Mouse (Mus musculus) liver, embryonic 16.5 days (tissue): ENCODE measurements at regions not wholly inside any gene's neighbourhood (a gene's known extent, or its start where the extent isn't known, plus 50 kb on each side); places are given as distances from the start of the nearest gene placed in this dataset.

Experiments used
- ATAC-seq: fragments of 200-750 bp; cut with Nextera tagmentation; 2 replicates; pipeline ENCODE4 v1.8.0; 2017; ENCODE audit warnings: low read depth, mild to moderate bottlenecking, moderate number of reproducible peaks, moderate library complexity
- H3K27ac ChIP-seq: fragments of 300-500 bp; sonication (generic); 2 replicates; pipeline ENCODE4 v1.5.1; 2014; ENCODE audit warnings: mild to moderate bottlenecking, low read length
- H3K27me3 ChIP-seq: fragments of 300-500 bp; sonication (generic); 2 replicates; pipeline ENCODE4 v1.6.1; 2014; ENCODE audit warnings: low read depth, low read length, mixed read lengths; ENCODE audit not compliant: control insufficient read depth, insufficient read depth
- H3K36me3 ChIP-seq: fragments of 300-500 bp; sonication (generic); 2 replicates; pipeline ENCODE4 v1.6.1; 2014; ENCODE audit warnings: mild to moderate bottlenecking; ENCODE audit not compliant: control insufficient read depth, insufficient read depth
- H3K4me1 ChIP-seq: fragments of 300-500 bp; sonication (generic); 2 replicates; pipeline ENCODE4 v1.6.1; 2014; ENCODE audit warnings: low read depth, low read length, mixed read lengths; ENCODE audit not compliant: control insufficient read depth
- H3K4me2 ChIP-seq: fragments of 300-500 bp; sonication (generic); 2 replicates; pipeline ENCODE4 v1.6.1; 2014; ENCODE audit warnings: low read depth, low read length, mixed read lengths
- H3K4me3 ChIP-seq: fragments of 300-500 bp; sonication (generic); 2 replicates; pipeline ENCODE4 v1.5.1; 2014; ENCODE audit warnings: low read depth, mild to moderate bottlenecking, low read length
- H3K9ac ChIP-seq: fragments of 300-500 bp; sonication (generic); 2 replicates; pipeline ENCODE4 v1.6.1; 2014; ENCODE audit warnings: low read depth, low read length
- H3K9me3 ChIP-seq: fragments of 300-500 bp; sonication (generic); replicated peaks from 2 replicates; pipeline ENCODE4 v1.6.1; 2016; ENCODE audit warnings: low read length; ENCODE audit not compliant: control insufficient read depth
- WGBS: fragments of 180-500 bp; shearing (Covaris S2); extraction: QIAGEN DNeasy Blood & Tissue Kit; methylation state at CpG from one replicate; pipeline ENCODE4 v1.1.7; 2014; ENCODE audit not compliant: insufficient replicate concordance; 5-methylcytosine and 5-hydroxymethylcytosine counted together

DNA sequence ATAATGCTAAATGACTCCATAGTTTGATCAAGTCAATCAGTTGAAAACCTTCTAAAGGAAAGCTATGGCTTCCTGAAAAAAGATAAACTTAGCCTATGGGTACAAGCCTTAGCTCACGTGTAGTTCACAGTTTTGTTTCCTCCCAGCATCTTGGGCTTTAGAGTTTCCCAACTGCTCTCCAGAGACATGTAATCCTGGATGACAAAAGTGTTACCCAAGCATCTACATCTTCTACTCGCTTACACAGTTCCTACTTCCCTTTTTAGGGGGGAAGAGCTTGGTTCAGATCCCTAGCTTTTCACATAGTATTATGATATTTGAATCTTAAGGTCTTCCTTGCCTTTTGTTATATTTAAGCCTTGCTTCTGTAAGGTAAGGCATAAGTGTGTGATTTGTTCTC is 157.5 kb upstream of the Brinp3 start:
- peak; percentile 47; the same call in 1 of the 2 replicates for ATAC-seq

GRCm38 (mm10) chr1:146356964-146357363 is 137.6 kb upstream of the Brinp3 start:
- no peak overlapping the region for H3K27ac ChIP-seq
- H3K36me3 ChIP-seq, result no peaks in the 10 kb centered on the region
- no peak overlapping the region for H3K4me3 ChIP-seq
- no peaks in the 10 kb centered on the region for H3K4me1 ChIP-seq
- WGBS, result 69% methylated on average over 1 of the region's 1 CpGs
- ATAC-seq, result no peak
- H3K4me2 ChIP-seq, result no peak overlapping the region
- H3K9ac ChIP-seq, result no peak overlapping the region
- H3K9me3 ChIP-seq, result no peaks in the 10 kb centered on the region
- H3K27me3 ChIP-seq, result no peaks in the 10 kb centered on the region

More for the DNA sequence above, 157.5 kb upstream of the Brinp3 start:
- H3K36me3 ChIP-seq, result no peaks in the 10 kb centered on the region
- no peak overlapping the region for H3K4me3 ChIP-seq
- H3K9ac ChIP-seq, result no peak overlapping the region
- H3K9me3 ChIP-seq, result no peaks in the 10 kb centered on the region
- no peak overlapping the region for H3K27ac ChIP-seq
- no peak overlapping the region for H3K4me2 ChIP-seq
- H3K4me1 ChIP-seq, result no peaks in the 10 kb centered on the region
- 38% methylated on average over 2 of the region's 2 CpGs for WGBS
- H3K27me3 ChIP-seq, result no peaks in the 10 kb centered on the region

GRCm38 (mm10) chr1:146358301-146358700 is 136.3 kb upstream of the Brinp3 start:
- no peaks in the 10 kb centered on the region for H3K27me3 ChIP-seq
- H3K4me2 ChIP-seq, result no peak overlapping the region
- H3K4me1 ChIP-seq, result no peaks in the 10 kb centered on the region
- H3K4me3 ChIP-seq, result no peak overlapping the region
- no peaks in the 10 kb centered on the region for H3K9me3 ChIP-seq
- H3K36me3 ChIP-seq, result no peaks in the 10 kb centered on the region
- H3K27ac ChIP-seq, result no peak overlapping the region
- ATAC-seq, result no peak
- no peak overlapping the region for H3K9ac ChIP-seq

DNA sequence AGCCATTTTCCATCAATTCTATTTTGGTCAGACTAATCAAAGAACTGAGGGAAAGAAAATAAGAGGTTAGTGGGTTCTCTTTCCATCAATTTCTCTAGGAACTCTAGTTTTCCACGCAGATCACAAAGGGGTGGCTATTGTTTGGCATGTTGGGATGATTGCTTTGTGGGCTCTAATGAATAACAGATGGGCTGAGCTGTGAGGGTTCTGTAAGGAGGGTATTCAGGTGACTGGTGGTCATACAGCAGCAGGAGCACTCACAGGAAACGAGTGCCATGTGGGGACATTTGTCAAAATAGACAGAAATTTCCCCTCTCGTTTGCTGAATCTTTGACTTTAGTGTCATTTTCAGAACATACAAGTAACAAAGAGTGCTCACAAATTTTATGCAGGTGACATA is 134.9 kb upstream of the Brinp3 start:
- H3K36me3 ChIP-seq, result no peaks in the 10 kb centered on the region
- no peak overlapping the region for H3K4me2 ChIP-seq
- H3K27me3 ChIP-seq, result no peaks in the 10 kb centered on the region
- H3K27ac ChIP-seq, result no peak overlapping the region
- H3K4me3 ChIP-seq, result no peak overlapping the region
- no peak overlapping the region for H3K9ac ChIP-seq
- no peak for ATAC-seq
- H3K9me3 ChIP-seq, result no peaks in the 10 kb centered on the region
- H3K4me1 ChIP-seq, result no peaks in the 10 kb centered on the region
- 32% methylated on average over 3 of the region's 3 CpGs for WGBS

GRCm38 (mm10) chr1:146360124-146360523 is 134.4 kb upstream of the Brinp3 start:
- H3K27ac ChIP-seq, result no peak overlapping the region
- no peaks in the 10 kb centered on the region for H3K9me3 ChIP-seq
- no peaks in the 10 kb centered on the region for H3K36me3 ChIP-seq
- no peak for ATAC-seq
- no peak overlapping the region for H3K4me3 ChIP-seq
- no peak overlapping the region for H3K9ac ChIP-seq
- no peak overlapping the region for H3K4me2 ChIP-seq
- no peaks in the 10 kb centered on the region for H3K27me3 ChIP-seq
- no peaks in the 10 kb centered on the region for H3K4me1 ChIP-seq

- H3K9me3 ChIP-seq, result no peaks in the 10 kb centered on the region
- no peaks in the 10 kb centered on the region for H3K27me3 ChIP-seq
- no peaks in the 10 kb centered on the region for H3K36me3 ChIP-seq
- ATAC-seq, result no peak
- no peak overlapping the region for H3K9ac ChIP-seq
- no peak overlapping the region for H3K27ac ChIP-seq
- WGBS, result 66% methylated on average over 2 of the region's 2 CpGs
- H3K4me1 ChIP-seq, result no peaks in the 10 kb centered on the region
- no peak overlapping the region for H3K4me3 ChIP-seq
- no peak overlapping the region for H3K4me2 ChIP-seq
Observed at GRCm38 (mm10) chr1:146363777-146364176, 130.8 kb upstream of the Brinp3 start.
